Mouse (Mus musculus) C2C12 (cell line): ENCODE measurements at regions not wholly inside any gene's neighbourhood (a gene's known extent, or its start where the extent isn't known, plus 50 kb on each side); places are given as distances from the start of the nearest gene placed in this dataset.

ENCODE experiments used
- CEBPB ChIP-seq: IDR thresholded peaks from one replicate; pipeline ENCODE4 v1.6.1; 2011; ENCODE audit warnings: low read depth, mild to moderate bottlenecking, control low read depth, moderate library complexity
- CTCF ChIP-seq: IDR thresholded peaks from one replicate; pipeline ENCODE4 v1.5.1; 2011; ENCODE audit not compliant: control insufficient read depth, insufficient read depth, insufficient read length
- FOSL1 ChIP-seq: IDR thresholded peaks from one replicate; pipeline ENCODE4 v1.8.0; 2011; ENCODE audit warnings: mild to moderate bottlenecking, low read length; ENCODE audit not compliant: poor library complexity, insufficient read depth, severe bottlenecking
- MAX ChIP-seq: IDR thresholded peaks from one replicate; pipeline ENCODE4 v1.6.1; 2011; ENCODE audit warnings: mild to moderate bottlenecking, control low read depth

- TF ChIP-seq CTCF (no peak), FOSL1 (no peak), MAX (no peak), CEBPB (no peak)
Observed at GRCm38 (mm10) chr2:72843610-72844009, 136.6 kb downstream of the Sp3 start.
